ENCODE assay signal across 26 mouse cellular contexts in genomic region chr9:91074175-91074480, GRCm38 (mm10).
DNase-seq lines count a peak whose midpoint lies in the region; ATAC-seq and TF ChIP-seq lines count a peak whose summit lies in the region.
"Had no signal": no experiment of that assay in that cellular context is flagged by ENCODE, and none has a peak within 500 bp of the region (broad histone marks: within the 10 kb centered on the region; RNA-seq: fewer than 3 reads in every experiment).

No protein-coding gene starts in this region.

- H3K4me2 ChIP-seq in lung, embryonic 14.5 days: no peak overlapping the region
- H3K4me2 ChIP-seq in midbrain, postnatal 0 days (ENCODE audit: low read depth, low read length, poor library complexity, severe bottlenecking): no peak overlapping the region
- H3K4me2 ChIP-seq: forebrain, embryonic 13.5 days; heart, embryonic 12.5 days; heart, embryonic 15.5 days; hindbrain, embryonic 13.5 days had no signal

- no peak for TF ChIP-seq CTCF in lung, embryonic 14.5 days (IDR thresholded peaks at IDR 0.05; ENCODE audit: low read depth)
- no peak for TF ChIP-seq CTCF in midbrain, postnatal 0 days (IDR thresholded peaks at IDR 0.05)

- H3K4me1 ChIP-seq in lung, embryonic 14.5 days (ENCODE audit: insufficient read depth): no peaks in the 10 kb centered on the region
- no peaks in the 10 kb centered on the region for H3K4me1 ChIP-seq in midbrain, postnatal 0 days (ENCODE audit: insufficient read depth, low read length)
- H3K4me1 ChIP-seq: forebrain, embryonic 13.5 days; heart, embryonic 12.5 days; heart, embryonic 15.5 days; hindbrain, embryonic 10.5 days; hindbrain, embryonic 13.5 days had no signal

- no peaks in the 10 kb centered on the region for H3K9me3 ChIP-seq in lung, embryonic 14.5 days (ENCODE audit: low read depth, low read length)
- H3K9me3 ChIP-seq in midbrain, postnatal 0 days (ENCODE audit: low read length): no peaks in the 10 kb centered on the region
- H3K9me3 ChIP-seq: forebrain, embryonic 10.5 days; forebrain, embryonic 13.5 days; heart, embryonic 12.5 days; heart, embryonic 15.5 days; hindbrain, embryonic 10.5 days; hindbrain, embryonic 13.5 days had no signal

- no peaks in the 10 kb centered on the region for H3K27me3 ChIP-seq in lung, embryonic 14.5 days (ENCODE audit: insufficient read depth, low read length)
- H3K27me3 ChIP-seq in midbrain, postnatal 0 days (ENCODE audit: insufficient read depth, low read length): no peaks in the 10 kb centered on the region
- H3K27me3 ChIP-seq: forebrain, embryonic 13.5 days; heart, embryonic 12.5 days; heart, embryonic 15.5 days; hindbrain, embryonic 13.5 days had no signal

- H3K27ac ChIP-seq in lung, embryonic 14.5 days (ENCODE audit: low read depth): no peak overlapping the region
- H3K27ac ChIP-seq in midbrain, postnatal 0 days (ENCODE audit: low read depth, low read length): no peak overlapping the region
- H3K27ac ChIP-seq: forebrain, embryonic 10.5 days; forebrain, embryonic 13.5 days; gastrocnemius, adult 2 months; heart, embryonic 15.5 days; hindbrain, embryonic 10.5 days; hindbrain, embryonic 13.5 days had no signal

- DNase-seq in lung, embryonic 14.5 days: peak; percentile 2
- no peak for DNase-seq in lung, postnatal 25 days (ENCODE audit: low spot score)
- peak; percentile 23 for DNase-seq in embryo, embryonic 11.5 days (ENCODE audit: low read depth, low spot score)
- peak; percentile 45 for DNase-seq in forelimb bud, embryonic 11.5 days (ENCODE audit: low read depth, low spot score)
- DNase-seq in midbrain, postnatal 0 days (ENCODE audit: low spot score): no peak
- DNase-seq in heart, adult 18-20 months: no peak
- DNase-seq: adrenal gland, adult 2 months; adrenal gland, postnatal 14 days; cerebellum, adult 11 months; cerebellum, adult 2 months; cerebellum, adult 9-11 months; cerebellum, postnatal 25 days; gastrocnemius, adult 2 months; gastrocnemius, postnatal 14 days; heart, adult 11 months; heart, postnatal 10 days; heart, postnatal 36 days had no signal

- no peak overlapping the region for H3K9ac ChIP-seq in lung, embryonic 14.5 days
- H3K9ac ChIP-seq in midbrain, postnatal 0 days (replicated peaks; ENCODE audit: low read length, poor library complexity, severe bottlenecking): no peak overlapping the region
- H3K9ac ChIP-seq: forebrain, embryonic 13.5 days; heart, embryonic 12.5 days; heart, embryonic 15.5 days; hindbrain, embryonic 13.5 days had no signal

- no peak overlapping the region for H3K4me3 ChIP-seq in lung, embryonic 14.5 days (ENCODE audit: low read depth, low read length)
- no peak overlapping the region for H3K4me3 ChIP-seq in midbrain, postnatal 0 days (ENCODE audit: low read depth, low read length)
- H3K4me3 ChIP-seq: forebrain, embryonic 10.5 days; forebrain, embryonic 13.5 days; gastrocnemius, adult 2 months; heart, embryonic 12.5 days; heart, embryonic 15.5 days; hindbrain, embryonic 10.5 days; hindbrain, embryonic 13.5 days had no signal

- no peaks in the 10 kb centered on the region for H3K36me3 ChIP-seq in lung, embryonic 14.5 days (ENCODE audit: insufficient read depth)
- no peaks in the 10 kb centered on the region for H3K36me3 ChIP-seq in midbrain, postnatal 0 days (ENCODE audit: insufficient read depth, low read length)
- H3K36me3 ChIP-seq: forebrain, embryonic 10.5 days; heart, embryonic 12.5 days; heart, embryonic 15.5 days; hindbrain, embryonic 10.5 days; hindbrain, embryonic 13.5 days had no signal

- WGBS in lung, embryonic 14.5 days: 30% methylated on average over 5 of the region's 5 CpGs
- WGBS in midbrain, postnatal 0 days: 62% methylated on average over 5 of the region's 5 CpGs

- no peak for ATAC-seq in lung, embryonic 14.5 days (ENCODE audit: insufficient read depth)
- no peak for ATAC-seq in midbrain, postnatal 0 days (ENCODE audit: low FRiP score)
- ATAC-seq: CD4-positive, CD25-positive, alpha-beta regulatory T cell, adult 4 months; forebrain, embryonic 13.5 days; forebrain, embryonic 16.5 days; hindbrain, embryonic 16.5 days had no signal

Comparison
In these comparisons a context has a peak if more than half of its experiments do, and no peak if none do; other contexts are left out.
1. DNase-seq: peak in lung, embryonic 14.5 days (single experiment), embryo, embryonic 11.5 days (single experiment) and forelimb bud, embryonic 11.5 days (single experiment); none in lung, postnatal 25 days (single experiment), midbrain, postnatal 0 days (single experiment) and heart, adult 18-20 months (0 of 2).